Mouse (Mus musculus) gastrocnemius, postnatal 4 days (tissue): Measurements from ENCODE around the gene Pde1b. TPM values are rescaled to one million over a fixed set of nuclear protein-coding genes. Genes with fewer than 3 reads are reported as not detected.

Experiments
- DNase-seq, 2 experiments: peaks; one replicate each; pipeline ENCODE4 v3.0.0; 2021 to 2022; ENCODE audit warnings: low spot score in 2 of 2, mixed read lengths in 2 of 2
- total RNA-seq, 2 experiments: library from RNA; stranded (reverse); gene quantifications; 2 replicates each; pipeline ENCODE4 v1.2.3; 2021

The Pde1b gene
- total RNA-seq, 2 experiments from 2014 or later: 2.6 TPM

GRCm38 (mm10) chr15:103547983-103548382, 45.1 kb downstream of the Pde1b start:
- no peak for DNase-seq

- peak in 1 of 2 experiments; percentile 3 for DNase-seq
These were observed 46.6 kb downstream of the Pde1b start for GRCm38 (mm10) chr15:103549475-103549874.

GRCm38 (mm10) chr15:103551053-103551452, 48.2 kb downstream of the Pde1b start:
- peak in 1 of 2 experiments; percentile 1 for DNase-seq

DNA sequence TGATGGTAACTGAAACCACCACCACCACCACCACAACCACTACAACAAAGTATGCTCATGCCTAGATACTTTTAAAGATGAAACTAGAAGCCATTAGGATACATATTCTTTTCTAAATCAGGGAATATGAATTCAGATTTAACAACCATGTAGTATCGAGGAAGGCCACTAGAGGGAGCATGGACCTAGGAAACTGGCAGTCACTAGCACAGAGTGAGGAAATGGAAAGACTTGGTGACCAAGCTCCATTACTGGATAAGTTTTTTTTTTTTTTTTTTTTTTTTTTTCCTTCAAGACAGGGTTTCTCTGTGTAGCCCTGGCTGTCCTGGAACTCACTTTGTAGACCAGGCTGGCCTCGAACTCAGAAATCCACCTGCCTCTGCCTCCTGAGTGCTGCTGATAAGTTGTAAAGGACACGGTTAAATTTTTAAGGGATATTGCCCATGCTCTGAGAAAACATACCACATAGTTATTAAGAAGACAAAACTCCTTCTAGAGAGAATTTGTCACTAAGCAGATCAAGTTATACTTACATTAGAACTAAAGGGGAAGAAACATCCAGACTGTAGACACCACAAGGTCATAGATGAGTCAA, 49.4 kb downstream of the Pde1b start:
- peak; percentile 17 to 38 for DNase-seq

- no peak for DNase-seq
These were observed 62.1 kb downstream of the Pde1b start, which contains the start of gene Glycam1 for GRCm38 (mm10) chr15:103564981-103565380. Gene Glycam1 (minus strand): TSS chr15:103565081.

Other genes starting within 250 kb of the Pde1b start
- 1 to 10 TPM in 1 of 2 experiments, under 1 TPM in 1; 0.61 to 1.5 TPM for gene Nfe2, start 244.6 kb upstream of the Pde1b start, total RNA-seq
- gene Copz1, start 230.3 kb upstream of the Pde1b start, total RNA-seq: 10 to 100 TPM; 72.8 to 78.4 TPM
- under 1 TPM; 0.16 to 0.20 TPM for gene Gpr84, start 192.4 kb upstream of the Pde1b start, total RNA-seq
- gene Zfp385a, start 162.9 kb upstream of the Pde1b start, total RNA-seq: 10 to 100 TPM; 62.1 to 70.0 TPM
- gene Itga5, start 136.3 kb upstream of the Pde1b start, total RNA-seq: 10 to 100 TPM; 65.8 to 68.1 TPM
- gene Gtsf1, start 72.6 kb upstream of the Pde1b start, total RNA-seq: not detected
- gene Gtsf2, start 54.6 kb upstream of the Pde1b start, total RNA-seq: not detected
- 1 to 10 TPM; 5.2 to 5.6 TPM for gene Nckap1l, start 49.2 kb upstream of the Pde1b start, total RNA-seq
- 10 to 100 TPM; 62.0 to 73.9 TPM for gene Ppp1r1a, start 35.0 kb downstream of the Pde1b start, total RNA-seq
- not detected for gene Glycam1, start 62.0 kb downstream of the Pde1b start, total RNA-seq